9 mouse cellular contexts compared by ENCODE assay signal in genomic region chr1:64705230-64705629, GRCm38 (mm10). TPM values are rescaled to one million over a fixed set of nuclear protein-coding genes. Genes with fewer than 3 reads are reported as not detected.
DNase-seq lines count a peak whose midpoint lies in the region; ATAC-seq lines count a peak whose summit lies in the region.
"Had no signal": no experiment of that assay in that cellular context is flagged by ENCODE, and none has a peak within 500 bp of the region (broad histone marks: within the 10 kb centered on the region; RNA-seq: fewer than 3 reads in every experiment).

No protein-coding gene starts in this region.

- H3K4me3 ChIP-seq in limb, embryonic 11.5 days (ENCODE audit: low read depth, low read length), result no peak overlapping the region
- no peak overlapping the region for H3K4me3 ChIP-seq in limb, embryonic 10.5 days
- H3K4me3 ChIP-seq in hindbrain, embryonic 16.5 days (ENCODE audit: low read length), result no peak overlapping the region
- no peak overlapping the region for H3K4me3 ChIP-seq in midbrain, embryonic 15.5 days
- H3K4me3 ChIP-seq: embryonic facial prominence, embryonic 12.5 days had no signal

- H3K4me1 ChIP-seq in limb, embryonic 11.5 days (ENCODE audit: control insufficient read depth, insufficient read depth, low read length), result no peaks in the 10 kb centered on the region
- H3K4me1 ChIP-seq in limb, embryonic 10.5 days, result no peaks in the 10 kb centered on the region
- no peaks in the 10 kb centered on the region for H3K4me1 ChIP-seq in hindbrain, embryonic 16.5 days (ENCODE audit: control insufficient read depth, insufficient read depth, low read depth, low read length)
- H3K4me1 ChIP-seq in midbrain, embryonic 15.5 days, result no peaks in the 10 kb centered on the region
- H3K4me1 ChIP-seq: embryonic facial prominence, embryonic 12.5 days had no signal

- H3K36me3 ChIP-seq in limb, embryonic 11.5 days (ENCODE audit: control insufficient read depth, insufficient read depth, low read length), result no peaks in the 10 kb centered on the region
- peaks cover 51% of the 10 kb centered on the region for H3K36me3 ChIP-seq in limb, embryonic 10.5 days
- H3K36me3 ChIP-seq in hindbrain, embryonic 16.5 days (ENCODE audit: control insufficient read depth, insufficient read depth, low read length), result peaks cover 5% of the 10 kb centered on the region
- H3K36me3 ChIP-seq in midbrain, embryonic 15.5 days (replicated peaks), result peaks cover 8% of the 10 kb centered on the region; the same call in 1 of the 2 replicates

- peak; percentile 64 for DNase-seq in limb, embryonic 11.5 days (ENCODE audit: low spot score)
- DNase-seq in limb, embryonic 10.5 days (ENCODE audit: low spot score), result no peak
- DNase-seq in adrenal gland, postnatal 10 days, result peak; percentile 73
- peak; percentile 33 for DNase-seq in embryo, embryonic 9.5 days (ENCODE audit: extremely low spot score)
- peak; percentile 55 to 75 for DNase-seq in left cerebral cortex, postnatal 14 days (ENCODE audit: low spot score in 2 of 2)
- peak; percentile 43 for DNase-seq in telencephalon, adult 2 months (ENCODE audit: low read depth, low spot score)

- intact Hi-C loops in left cerebral cortex, postnatal 14 days (cut with DNase I), result loop anchor here (5.0 kb wide), 1 partner anchor 1048 kb away; no protein-coding TSS in a partner anchor

- ATAC-seq in limb, embryonic 11.5 days (ENCODE audit: insufficient number of reproducible peaks, low FRiP score, low TSS enrichment, low read depth), result no peak
- peak; percentile 50; the same call in 1 of the 2 replicates for ATAC-seq in hindbrain, embryonic 16.5 days
- ATAC-seq in midbrain, embryonic 15.5 days (replicated peaks), result peak; percentile 65; the same call in 1 of the 2 replicates

- no peak overlapping the region for H3K27ac ChIP-seq in limb, embryonic 11.5 days (replicated peaks; ENCODE audit: low read depth, low read length)
- H3K27ac ChIP-seq in limb, embryonic 10.5 days, result no peak overlapping the region
- H3K27ac ChIP-seq in hindbrain, embryonic 16.5 days (ENCODE audit: low read depth, low read length), result no peak overlapping the region
- no peak overlapping the region for H3K27ac ChIP-seq in midbrain, embryonic 15.5 days
- H3K27ac ChIP-seq: embryonic facial prominence, embryonic 12.5 days had no signal

- no peaks in the 10 kb centered on the region for H3K9me3 ChIP-seq in limb, embryonic 11.5 days (ENCODE audit: control insufficient read depth, low read length)
- no peaks in the 10 kb centered on the region for H3K9me3 ChIP-seq in limb, embryonic 10.5 days (replicated peaks)
- H3K9me3 ChIP-seq in hindbrain, embryonic 16.5 days (ENCODE audit: control insufficient read depth, low read length), result no peaks in the 10 kb centered on the region
- H3K9me3 ChIP-seq in midbrain, embryonic 15.5 days, result no peaks in the 10 kb centered on the region
- H3K9me3 ChIP-seq: embryonic facial prominence, embryonic 12.5 days had no signal

- H3K27me3 ChIP-seq in limb, embryonic 11.5 days (ENCODE audit: control insufficient read depth, insufficient read depth, low read length), result no peaks in the 10 kb centered on the region
- no peaks in the 10 kb centered on the region for H3K27me3 ChIP-seq in limb, embryonic 10.5 days (ENCODE audit: low read depth, poor library complexity, severe bottlenecking)
- H3K27me3 ChIP-seq in hindbrain, embryonic 16.5 days (replicated peaks; ENCODE audit: control insufficient read depth, insufficient read depth, low read length), result no peaks in the 10 kb centered on the region
- no peaks in the 10 kb centered on the region for H3K27me3 ChIP-seq in midbrain, embryonic 15.5 days (replicated peaks)
- H3K27me3 ChIP-seq: embryonic facial prominence, embryonic 12.5 days had no signal

- no peak overlapping the region for H3K4me2 ChIP-seq in limb, embryonic 11.5 days (ENCODE audit: low read depth, severe bottlenecking)
- H3K4me2 ChIP-seq in hindbrain, embryonic 16.5 days (ENCODE audit: low read length), result no peak overlapping the region
- H3K4me2 ChIP-seq in midbrain, embryonic 15.5 days, result no peak overlapping the region
- H3K4me2 ChIP-seq: embryonic facial prominence, embryonic 12.5 days had no signal

- H3K9ac ChIP-seq in limb, embryonic 11.5 days (ENCODE audit: low read length), result no peak overlapping the region
- no peak overlapping the region for H3K9ac ChIP-seq in hindbrain, embryonic 16.5 days (ENCODE audit: low read depth, low read length)
- no peak overlapping the region for H3K9ac ChIP-seq in midbrain, embryonic 15.5 days
- H3K9ac ChIP-seq: embryonic facial prominence, embryonic 12.5 days had no signal

- WGBS in limb, embryonic 11.5 days, result 48% methylated on average over 6 of the region's 6 CpGs
- 57% methylated on average over 6 of the region's 6 CpGs for WGBS in limb, embryonic 10.5 days
- WGBS in hindbrain, embryonic 16.5 days, result 50% methylated on average over 6 of the region's 6 CpGs
- WGBS in midbrain, embryonic 15.5 days, result 45% methylated on average over 6 of the region's 6 CpGs

RNA-seq across cellular contexts. Expression of gene Ccnyl1, which starts 15.0 kb away (rescaled TPM):
- polyA plus RNA-seq in limb, embryonic 11.5 days (2014; fragmentation: Nextera tagmentation; extraction: Ambion mirVana), result 9.8 and 10.7 TPM in 2 replicates
- polyA plus RNA-seq in limb, embryonic 10.5 days (2016; fragmentation: Nextera tagmentation; extraction: Ambion mirVana), result 6.4 TPM in 2 replicates
- 10 to 100 TPM; 18.1 to 22.4 TPM for total RNA-seq in adrenal gland, postnatal 10 days (2021)
- 4.5 and 4.6 TPM in 2 replicates for polyA plus RNA-seq in hindbrain, embryonic 16.5 days (2015; fragmentation: Nextera tagmentation; extraction: Ambion mirVana)
- 10 to 100 TPM; 26.0 to 27.8 TPM for total RNA-seq in left cerebral cortex, postnatal 14 days (2021)
- 5.6 and 5.8 TPM in 2 replicates for polyA plus RNA-seq in midbrain, embryonic 15.5 days (2015; fragmentation: Nextera tagmentation; extraction: Ambion mirVana)

RNA-seq across cellular contexts. Expression of gene Fzd5, which starts 32.3 kb away (rescaled TPM):
- polyA plus RNA-seq in limb, embryonic 11.5 days (2014; fragmentation: Nextera tagmentation; extraction: Ambion mirVana), result 0.71 and 0.73 TPM in 2 replicates
- 0.28 and 0.29 TPM in 2 replicates for polyA plus RNA-seq in limb, embryonic 10.5 days (2016; fragmentation: Nextera tagmentation; extraction: Ambion mirVana)
- total RNA-seq in adrenal gland, postnatal 10 days (2021), result 10 to 100 TPM; 12.1 to 13.7 TPM
- polyA plus RNA-seq in hindbrain, embryonic 16.5 days (2015; fragmentation: Nextera tagmentation; extraction: Ambion mirVana), result 0.21 and 0.27 TPM in 2 replicates
- total RNA-seq in left cerebral cortex, postnatal 14 days (2021), result 1 to 10 TPM in 1 of 2 experiments, under 1 TPM in 1; 0.57 to 1.5 TPM
- polyA plus RNA-seq in midbrain, embryonic 15.5 days (2015; fragmentation: Nextera tagmentation; extraction: Ambion mirVana), result 0.45 and 0.50 TPM in 2 replicates
